Mouse (Mus musculus) spleen, embryonic (tissue): ENCODE data around the gene Rbm34.
"Not testable (repeated sequence)": the region's sequence is repeated elsewhere in the genome, so short reads cannot be mapped to it uniquely, and the experiment has no call there.

Experiments used
- CTCF ChIA-PET: fragments of 350-600 bp; sonication (Branson Sonifier 250); formaldehyde crosslinking; loops from one replicate; lab custom pipeline; 2022; lab: Charles Lee

Rbm34 gene

GRCm38 (mm10) chr8:126921432-126921831 is 49.4 kb downstream of the Rbm34 start:
- CTCF ChIA-PET: interaction anchor here (1.6 kb wide), 1 partner anchor 424 kb away, joined by 8 read pairs; no protein-coding TSS in a partner anchor

GRCm38 (mm10) chr8:126920845-126921244 is 50.0 kb downstream of the Rbm34 start:
- CTCF ChIA-PET: interaction anchor here (0.5 to 1.6 kb wide), 3 partner anchors 423 to 433 kb away, joined by 3 to 8 read pairs (median 3); no protein-coding TSS in a partner anchor

GRCm38 (mm10) chr8:126920386-126920785 is 50.5 kb downstream of the Rbm34 start:
- CTCF ChIA-PET: interaction anchor here (0.5 to 1.6 kb wide), 3 partner anchors 422 to 432 kb away, joined by 3 to 8 read pairs (median 3); no protein-coding TSS in a partner anchor

- CTCF ChIA-PET: no interaction called here
Measured at GRCm38 (mm10) chr8:126919703-126920102, 51.2 kb downstream of the Rbm34 start.

DNA sequence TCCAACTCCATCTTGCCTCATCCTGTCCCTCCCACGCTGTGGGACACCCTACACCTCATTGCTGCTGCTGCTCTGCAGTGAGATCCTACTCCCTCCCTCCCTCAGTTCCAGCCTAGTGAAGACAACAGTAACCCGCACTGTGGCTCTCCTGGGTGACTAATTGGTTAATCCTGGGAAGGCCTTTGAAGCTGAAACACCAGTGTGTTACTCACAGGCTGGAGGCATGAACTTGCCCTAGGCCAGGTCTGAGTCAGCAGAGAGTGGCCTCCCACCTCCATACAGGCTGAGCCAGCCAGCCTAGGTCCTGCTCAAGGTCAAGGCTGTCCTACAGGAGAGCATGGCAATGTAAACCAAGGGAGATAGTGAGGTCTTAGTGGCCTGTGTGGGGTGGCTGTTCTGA is 51.6 kb downstream of the Rbm34 start:
- CTCF ChIA-PET: no interaction called here

- CTCF ChIA-PET: no interaction called here
Measured at GRCm38 (mm10) chr8:126918356-126918755, 52.5 kb downstream of the Rbm34 start.

- CTCF ChIA-PET: no interaction called here
Measured at GRCm38 (mm10) chr8:126917179-126917905, 53.5 kb downstream of the Rbm34 start.

DNA sequence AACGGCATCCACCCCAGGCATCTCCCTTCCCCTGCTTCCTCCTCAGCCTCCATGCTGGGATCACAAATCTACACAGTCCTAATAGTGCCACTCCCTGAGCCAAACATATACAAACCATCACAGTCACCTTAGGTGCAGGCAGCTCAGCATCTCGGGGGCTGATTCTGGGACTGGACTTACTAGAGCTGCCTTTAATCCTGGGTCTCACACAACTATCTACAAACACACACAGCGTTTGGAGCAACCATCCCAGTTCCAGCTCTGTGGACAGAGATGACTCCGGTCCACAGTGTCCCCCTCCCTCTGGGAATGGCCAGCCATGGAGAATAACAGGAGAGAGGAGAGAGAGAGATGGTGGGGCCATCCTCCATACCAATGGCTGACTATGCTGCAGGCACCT is 54.3 kb downstream of the Rbm34 start:
- CTCF ChIA-PET: interaction anchor here (0.6 kb wide), 1 partner anchor 441 kb away, joined by 3 read pairs; no protein-coding TSS in a partner anchor

DNA sequence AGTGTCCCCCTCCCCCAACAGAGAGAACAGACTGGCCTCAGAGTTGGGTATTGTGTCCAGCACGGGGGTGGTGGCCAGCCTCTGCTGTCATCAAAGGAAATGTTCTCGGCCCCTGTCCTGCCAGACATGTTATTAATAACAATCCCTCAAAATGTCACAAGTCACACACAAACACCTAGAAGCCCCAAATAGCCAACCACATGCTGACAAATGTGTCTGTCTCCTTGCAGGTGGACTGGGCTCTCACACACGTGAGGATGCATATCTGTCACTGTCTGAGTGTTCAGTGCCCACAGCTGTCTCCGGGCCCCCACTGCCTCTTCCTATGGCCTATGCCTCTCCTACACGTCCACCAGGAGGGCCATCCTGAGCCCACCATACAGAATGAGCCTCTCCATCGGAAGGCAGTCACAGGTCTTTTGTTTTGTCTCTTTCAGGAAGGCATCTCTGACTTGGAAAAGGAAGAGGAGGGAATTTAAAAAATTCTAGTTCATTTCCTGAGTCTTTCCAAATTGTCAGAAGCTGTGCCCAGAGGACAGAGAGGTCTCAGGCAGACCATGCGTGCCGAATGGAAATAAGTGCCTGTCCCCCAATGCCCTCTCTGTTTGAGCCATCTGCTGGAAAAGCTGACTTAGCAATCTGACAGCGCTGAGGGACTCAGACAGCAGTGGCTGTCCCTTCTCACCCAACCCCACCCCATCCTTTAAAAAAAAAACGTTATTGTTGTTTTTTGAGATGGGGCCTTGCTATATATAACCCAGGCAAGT is 56.1 kb downstream of the Rbm34 start:
- CTCF ChIA-PET: interaction anchor here (0.6 kb wide), 1 partner anchor 332 kb away, joined by 3 read pairs; no protein-coding TSS in a partner anchor

DNA sequence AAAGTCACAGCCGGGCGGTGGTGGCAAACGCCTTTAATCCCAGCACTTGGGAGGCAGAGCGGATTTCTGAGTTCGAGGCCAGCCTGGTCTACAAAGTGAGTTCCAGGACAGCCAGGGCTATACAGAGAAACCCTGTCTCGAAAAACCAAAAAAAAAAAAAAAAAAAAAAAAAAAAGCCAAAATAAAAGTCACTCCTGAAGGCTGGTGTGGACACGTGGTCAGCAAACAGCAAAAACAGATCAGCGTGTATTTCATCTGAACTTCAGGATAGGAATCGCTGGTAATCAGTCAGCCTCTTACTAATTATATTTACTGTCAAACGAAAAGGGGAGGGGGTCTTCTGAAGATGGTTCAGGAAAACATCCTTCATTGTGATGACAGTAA is 56.8 kb downstream of the Rbm34 start:
- CTCF ChIA-PET: not testable (repeated sequence)

- CTCF ChIA-PET: no interaction called here
Measured at GRCm38 (mm10) chr8:126913241-126914106, 57.4 kb downstream of the Rbm34 start.

- CTCF ChIA-PET: no interaction called here
Measured at GRCm38 (mm10) chr8:126909371-126909802, 61.5 kb downstream of the Rbm34 start.

GRCm38 (mm10) chr8:126908805-126909204 is 62.1 kb downstream of the Rbm34 start:
- CTCF ChIA-PET: no interaction called here

- CTCF ChIA-PET: no interaction called here
Measured at GRCm38 (mm10) chr8:126907968-126908367, 62.9 kb downstream of the Rbm34 start.

- CTCF ChIA-PET: no interaction called here
Measured at GRCm38 (mm10) chr8:126907374-126907773, 63.5 kb downstream of the Rbm34 start.

DNA sequence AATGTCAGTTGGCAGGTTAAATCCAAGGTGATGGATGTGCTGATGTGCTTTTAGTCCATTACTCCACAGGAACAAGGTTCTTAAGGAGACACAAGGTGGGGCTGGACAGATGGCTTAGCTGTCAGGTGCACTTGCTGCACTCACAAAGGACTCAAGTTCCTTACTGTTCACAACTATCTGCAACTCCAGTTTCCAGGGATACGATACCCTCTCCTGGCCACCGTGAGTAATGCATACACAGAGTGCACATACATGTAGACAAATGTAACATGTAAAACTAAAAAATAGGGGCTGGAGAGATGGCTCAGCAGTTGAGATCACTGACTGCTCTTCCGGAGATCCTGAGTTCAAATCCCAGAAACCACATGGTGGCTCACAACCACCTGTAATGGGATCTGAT is 65.5 kb downstream of the Rbm34 start:
- CTCF ChIA-PET: interaction anchor here (0.7 to 0.8 kb wide), 2 partner anchors 76 to 218 kb away, joined by 5 to 7 read pairs; no protein-coding TSS in a partner anchor

GRCm38 (mm10) chr8:126903927-126904326 is 66.9 kb downstream of the Rbm34 start:
- CTCF ChIA-PET: no interaction called here

DNA sequence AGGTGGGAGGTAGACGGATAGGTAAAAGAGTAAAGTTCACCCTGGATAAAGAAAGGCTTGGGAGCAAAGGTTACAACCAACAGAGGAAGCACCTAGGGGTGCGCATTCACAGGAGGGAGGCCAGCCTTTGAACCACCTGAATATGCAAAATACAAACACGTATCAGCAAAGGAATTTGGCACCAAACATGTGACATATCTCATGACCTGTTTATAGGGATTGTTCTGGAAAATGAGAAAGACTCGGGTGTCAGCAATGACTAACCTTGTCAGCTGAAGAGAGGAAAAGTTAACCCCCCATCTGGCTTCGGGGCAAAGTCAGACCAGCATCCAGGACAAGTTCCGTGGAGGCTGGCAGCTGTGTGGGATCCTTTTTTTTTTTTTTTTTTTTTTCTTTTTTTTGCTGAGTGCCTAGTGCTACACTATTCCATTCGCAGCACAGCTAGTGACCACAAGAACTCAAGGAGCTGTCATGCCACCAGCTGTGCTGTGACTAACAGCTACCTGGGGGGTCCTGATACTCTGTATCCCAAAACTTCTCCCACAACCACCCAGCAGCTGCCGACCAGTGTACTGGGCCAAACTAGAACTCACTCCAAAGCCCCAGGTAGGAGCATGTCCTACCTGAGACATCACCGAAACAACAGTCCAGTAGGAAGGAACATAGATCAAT is 67.5 kb downstream of the Rbm34 start:
- CTCF ChIA-PET: interaction anchor here (0.7 kb wide), 1 partner anchor 441 kb away, joined by 13 read pairs; no protein-coding TSS in a partner anchor

DNA sequence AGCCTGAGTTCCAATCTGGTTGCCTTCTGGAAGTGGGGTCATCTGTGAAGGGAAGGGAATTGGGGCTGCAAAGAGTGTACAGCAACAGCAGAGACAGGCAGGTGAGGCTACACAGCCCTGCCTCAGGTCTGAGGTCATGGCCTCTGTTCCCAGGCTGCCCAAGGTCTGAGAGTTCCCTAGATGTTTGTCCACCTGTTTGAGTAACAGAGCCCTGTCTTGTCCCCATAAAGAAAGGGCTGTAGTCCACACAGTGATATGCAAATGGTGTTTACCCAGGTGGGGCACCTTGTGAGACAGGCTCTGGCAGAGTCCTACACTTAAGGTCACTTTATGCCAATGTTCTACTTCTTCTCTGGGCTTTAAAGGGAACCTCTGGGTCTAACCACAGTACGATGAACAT is 69.3 kb downstream of the Rbm34 start:
- CTCF ChIA-PET: no interaction called here

GRCm38 (mm10) chr8:126901049-126901448 is 69.8 kb downstream of the Rbm34 start:
- CTCF ChIA-PET: no interaction called here
